Mouse (Mus musculus) lung, postnatal 4 days (tissue): Measurements from ENCODE around the gene Zfp462.

Source experiments
- DNase-seq, 2 experiments: peaks; one replicate each; pipeline ENCODE4 v3.0.0; 2021

Zfp462 gene

GRCm38 (mm10) chr4:54998146-54998841, 53.4 kb downstream of the Zfp462 start:
- no peak for DNase-seq

- no peak for DNase-seq
Measured at GRCm38 (mm10) chr4:54999556-54999955, 54.7 kb downstream of the Zfp462 start.

GRCm38 (mm10) chr4:55001386-55001785, 56.5 kb downstream of the Zfp462 start:
- DNase-seq = peak in 1 of 2 experiments; percentile 18

GRCm38 (mm10) chr4:55003128-55003527, 58.3 kb downstream of the Zfp462 start:
- no peak for DNase-seq

GRCm38 (mm10) chr4:55005066-55005465, 60.2 kb downstream of the Zfp462 start:
- DNase-seq = peak; percentile 40 to 43

GRCm38 (mm10) chr4:55005521-55005969, 60.7 kb downstream of the Zfp462 start:
- peak; percentile 57 to 69 for DNase-seq

- DNase-seq = no peak
Measured at GRCm38 (mm10) chr4:55006024-55006423, 61.2 kb downstream of the Zfp462 start.

- DNase-seq = no peak
Measured at GRCm38 (mm10) chr4:55008616-55009015, 63.8 kb downstream of the Zfp462 start.

GRCm38 (mm10) chr4:55011391-55011790, 66.5 kb downstream of the Zfp462 start:
- DNase-seq = no peak

- peak; percentile 59 to 74 for DNase-seq
Measured at GRCm38 (mm10) chr4:55013563-55014248, 68.9 kb downstream of the Zfp462 start.

GRCm38 (mm10) chr4:55014731-55015463, 70.0 kb downstream of the Zfp462 start:
- DNase-seq = no peak

- DNase-seq = no peak
Measured at GRCm38 (mm10) chr4:55015517-55015916, 70.7 kb downstream of the Zfp462 start.

- no peak for DNase-seq
Measured at GRCm38 (mm10) chr4:55026109-55026646, 81.3 kb downstream of the Zfp462 start.

- DNase-seq = no peak
Measured at GRCm38 (mm10) chr4:55030401-55030800, 85.6 kb downstream of the Zfp462 start.

GRCm38 (mm10) chr4:55032317-55032930, 87.6 kb downstream of the Zfp462 start:
- DNase-seq = no peak

- no peak for DNase-seq
Measured at GRCm38 (mm10) chr4:55033452-55033851, 88.6 kb downstream of the Zfp462 start.

GRCm38 (mm10) chr4:55038139-55038538, 93.3 kb downstream of the Zfp462 start:
- DNase-seq = no peak

- no peak for DNase-seq
Measured at GRCm38 (mm10) chr4:55040258-55040964, 95.6 kb downstream of the Zfp462 start.

GRCm38 (mm10) chr4:55041106-55041730, 96.4 kb downstream of the Zfp462 start:
- no peak for DNase-seq

GRCm38 (mm10) chr4:55042573-55042972, 97.7 kb downstream of the Zfp462 start:
- DNase-seq = no peak

GRCm38 (mm10) chr4:55047266-55047665, 102.4 kb downstream of the Zfp462 start:
- DNase-seq = peak; percentile 24 to 58
